Comparison of ENCODE assay signal across 15 mouse cellular contexts in genomic region chr3:52740466-52741026, GRCm38 (mm10).
DNase-seq lines count a peak whose midpoint lies in the region; ATAC-seq and TF ChIP-seq lines count a peak whose summit lies in the region.
"Had no signal": no experiment of that assay in that cellular context is flagged by ENCODE, and none has a peak within 500 bp of the region (broad histone marks: within the 10 kb centered on the region; RNA-seq: fewer than 3 reads in every experiment).

No protein-coding gene starts in this region.

- no peak overlapping the region for H3K27ac ChIP-seq in midbrain, embryonic 12.5 days (replicated peaks)
- no peak overlapping the region for H3K27ac ChIP-seq in midbrain, embryonic 16.5 days (ENCODE audit: low read length)
- 0 out of 2 replicates have a peak overlapping the region, but pooled peaks have one; percentile 30 for H3K27ac ChIP-seq in forebrain, embryonic 10.5 days
- no peak overlapping the region for H3K27ac ChIP-seq in forebrain, embryonic 16.5 days (ENCODE audit: low read length)
- H3K27ac ChIP-seq in midbrain, postnatal 0 days (ENCODE audit: low read depth, low read length): no peak overlapping the region
- no peak overlapping the region for H3K27ac ChIP-seq in layer of hippocampus, adult 2 months
- no peak overlapping the region for H3K27ac ChIP-seq in liver, embryonic 12.5 days
- H3K27ac ChIP-seq: embryonic facial prominence, embryonic 13.5 days; limb, embryonic 10.5 days; macrophage; stomach, embryonic 15.5 days had no signal

- 66% methylated on average over 9 of the region's 9 CpGs for WGBS in midbrain, embryonic 12.5 days
- WGBS in midbrain, embryonic 16.5 days: 56% methylated on average over 9 of the region's 9 CpGs
- 73% methylated on average over 9 of the region's 9 CpGs for WGBS in forebrain, embryonic 10.5 days
- WGBS in forebrain, embryonic 16.5 days: 40% methylated on average over 9 of the region's 9 CpGs
- WGBS in midbrain, postnatal 0 days: 64% methylated on average over 9 of the region's 9 CpGs
- WGBS in liver, embryonic 12.5 days (ENCODE audit: insufficient replicate concordance): 66% methylated on average over 9 of the region's 9 CpGs

- peaks cover 3% of the 10 kb centered on the region for H3K4me1 ChIP-seq in midbrain, embryonic 12.5 days
- no peaks in the 10 kb centered on the region for H3K4me1 ChIP-seq in midbrain, embryonic 16.5 days (ENCODE audit: control insufficient read depth, insufficient read depth, low read length)
- peaks cover 17% of the 10 kb centered on the region for H3K4me1 ChIP-seq in forebrain, embryonic 10.5 days
- peaks cover 15% of the 10 kb centered on the region for H3K4me1 ChIP-seq in forebrain, embryonic 16.5 days (replicated peaks; ENCODE audit: control insufficient read depth, insufficient read depth, low read length)
- H3K4me1 ChIP-seq in midbrain, postnatal 0 days (ENCODE audit: insufficient read depth, low read length): no peaks in the 10 kb centered on the region
- no peaks in the 10 kb centered on the region for H3K4me1 ChIP-seq in liver, embryonic 12.5 days

- TF ChIP-seq CTCF in midbrain, postnatal 0 days (IDR thresholded peaks at IDR 0.05): no peak
- TF ChIP-seq CTCF in layer of hippocampus, adult 2 months (conservative IDR thresholded peaks at IDR 0.05): no peak

- H3K9ac ChIP-seq in midbrain, embryonic 12.5 days (replicated peaks): no peak overlapping the region
- H3K9ac ChIP-seq in midbrain, embryonic 16.5 days (ENCODE audit: low read depth, low read length): no peak overlapping the region
- no peak overlapping the region for H3K9ac ChIP-seq in forebrain, embryonic 16.5 days (replicated peaks; ENCODE audit: low read depth, low read length)
- no peak overlapping the region for H3K9ac ChIP-seq in midbrain, postnatal 0 days (replicated peaks; ENCODE audit: low read length, poor library complexity, severe bottlenecking)
- H3K9ac ChIP-seq in liver, embryonic 12.5 days: no peak overlapping the region
- H3K9ac ChIP-seq: embryonic facial prominence, embryonic 13.5 days; stomach, embryonic 15.5 days had no signal

- no peaks in the 10 kb centered on the region for H3K9me3 ChIP-seq in midbrain, embryonic 12.5 days
- no peaks in the 10 kb centered on the region for H3K9me3 ChIP-seq in midbrain, embryonic 16.5 days (replicated peaks; ENCODE audit: control insufficient read depth, low read length, poor library complexity, severe bottlenecking)
- no peaks in the 10 kb centered on the region for H3K9me3 ChIP-seq in forebrain, embryonic 10.5 days
- no peaks in the 10 kb centered on the region for H3K9me3 ChIP-seq in forebrain, embryonic 16.5 days (ENCODE audit: control insufficient read depth, low read length)
- no peaks in the 10 kb centered on the region for H3K9me3 ChIP-seq in midbrain, postnatal 0 days (ENCODE audit: low read length)
- no peaks in the 10 kb centered on the region for H3K9me3 ChIP-seq in liver, embryonic 12.5 days (replicated peaks)
- H3K9me3 ChIP-seq: embryonic facial prominence, embryonic 13.5 days; limb, embryonic 10.5 days; stomach, embryonic 15.5 days had no signal

- 0 out of 2 replicates have a peak, but pooled peaks cover 3% of the 10 kb centered on the region for H3K27me3 ChIP-seq in midbrain, embryonic 12.5 days
- no peaks in the 10 kb centered on the region for H3K27me3 ChIP-seq in midbrain, embryonic 16.5 days (ENCODE audit: control insufficient read depth, insufficient read depth, low read depth, low read length)
- no peaks in the 10 kb centered on the region for H3K27me3 ChIP-seq in forebrain, embryonic 10.5 days (ENCODE audit: poor library complexity, severe bottlenecking)
- no peaks in the 10 kb centered on the region for H3K27me3 ChIP-seq in forebrain, embryonic 16.5 days (replicated peaks; ENCODE audit: control insufficient read depth, insufficient read depth, low read length)
- no peaks in the 10 kb centered on the region for H3K27me3 ChIP-seq in midbrain, postnatal 0 days (ENCODE audit: insufficient read depth, low read length)
- no peaks in the 10 kb centered on the region for H3K27me3 ChIP-seq in liver, embryonic 12.5 days (replicated peaks)
- H3K27me3 ChIP-seq: embryonic facial prominence, embryonic 13.5 days; Patski; stomach, embryonic 15.5 days had no signal

- H3K4me3 ChIP-seq in midbrain, embryonic 12.5 days: no peak overlapping the region
- no peak overlapping the region for H3K4me3 ChIP-seq in midbrain, embryonic 16.5 days (ENCODE audit: low read depth, low read length)
- H3K4me3 ChIP-seq in forebrain, embryonic 10.5 days: no peak overlapping the region
- H3K4me3 ChIP-seq in forebrain, embryonic 16.5 days (replicated peaks; ENCODE audit: low read length): no peak overlapping the region
- no peak overlapping the region for H3K4me3 ChIP-seq in midbrain, postnatal 0 days (ENCODE audit: low read depth, low read length)
- no peak overlapping the region for H3K4me3 ChIP-seq in layer of hippocampus, adult 2 months
- H3K4me3 ChIP-seq in liver, embryonic 12.5 days: no peak overlapping the region
- H3K4me3 ChIP-seq: embryonic facial prominence, embryonic 13.5 days; limb, embryonic 10.5 days; stomach, embryonic 15.5 days had no signal

- no peak for DNase-seq in forebrain, embryonic 10.5 days (ENCODE audit: extremely low spot score, low spot score)
- DNase-seq in midbrain, postnatal 0 days (ENCODE audit: low spot score): peak; percentile 70
- DNase-seq in layer of hippocampus, adult 2 months (ENCODE audit: low spot score in 2 of 2): no peak
- DNase-seq: kidney, postnatal 14 days; right cerebral cortex, postnatal 14 days; thymus, postnatal 36 days had no signal

- H3K4me2 ChIP-seq in midbrain, embryonic 12.5 days (replicated peaks): no peak overlapping the region
- H3K4me2 ChIP-seq in midbrain, embryonic 16.5 days (ENCODE audit: low read length): no peak overlapping the region
- no peak overlapping the region for H3K4me2 ChIP-seq in forebrain, embryonic 16.5 days (ENCODE audit: low read length)
- no peak overlapping the region for H3K4me2 ChIP-seq in midbrain, postnatal 0 days (ENCODE audit: low read depth, low read length, poor library complexity, severe bottlenecking)
- H3K4me2 ChIP-seq in liver, embryonic 12.5 days: no peak overlapping the region
- H3K4me2 ChIP-seq: embryonic facial prominence, embryonic 13.5 days; stomach, embryonic 15.5 days had no signal

- H3K36me3 ChIP-seq in midbrain, embryonic 12.5 days: no peaks in the 10 kb centered on the region
- no peaks in the 10 kb centered on the region for H3K36me3 ChIP-seq in midbrain, embryonic 16.5 days (ENCODE audit: control insufficient read depth, insufficient read depth, low read length)
- no peaks in the 10 kb centered on the region for H3K36me3 ChIP-seq in forebrain, embryonic 10.5 days (replicated peaks)
- no peaks in the 10 kb centered on the region for H3K36me3 ChIP-seq in forebrain, embryonic 16.5 days (ENCODE audit: control insufficient read depth, insufficient read depth)
- no peaks in the 10 kb centered on the region for H3K36me3 ChIP-seq in midbrain, postnatal 0 days (ENCODE audit: insufficient read depth, low read length)
- no peaks in the 10 kb centered on the region for H3K36me3 ChIP-seq in liver, embryonic 12.5 days
- H3K36me3 ChIP-seq: embryonic facial prominence, embryonic 13.5 days; limb, embryonic 10.5 days; stomach, embryonic 15.5 days had no signal

- 0 out of 2 replicates have a peak, but pooled peaks have one; percentile 16 for ATAC-seq in midbrain, embryonic 12.5 days (ENCODE audit: low FRiP score, low read depth)
- ATAC-seq in midbrain, embryonic 16.5 days: no peak
- peak; percentile 62 for ATAC-seq in forebrain, embryonic 16.5 days
- ATAC-seq in midbrain, postnatal 0 days (ENCODE audit: low FRiP score): no peak
- ATAC-seq in liver, embryonic 12.5 days: no peak
- ATAC-seq: Patski had no signal

Comparison
In these comparisons a context has a peak if more than half of its experiments do, and no peak if none do; other contexts are left out.
1. ATAC-seq: peak in midbrain, embryonic 12.5 days (single experiment) and forebrain, embryonic 16.5 days (single experiment); none in midbrain, embryonic 16.5 days (single experiment), midbrain, postnatal 0 days (single experiment) and liver, embryonic 12.5 days (single experiment).